In the genomic region with DNA sequence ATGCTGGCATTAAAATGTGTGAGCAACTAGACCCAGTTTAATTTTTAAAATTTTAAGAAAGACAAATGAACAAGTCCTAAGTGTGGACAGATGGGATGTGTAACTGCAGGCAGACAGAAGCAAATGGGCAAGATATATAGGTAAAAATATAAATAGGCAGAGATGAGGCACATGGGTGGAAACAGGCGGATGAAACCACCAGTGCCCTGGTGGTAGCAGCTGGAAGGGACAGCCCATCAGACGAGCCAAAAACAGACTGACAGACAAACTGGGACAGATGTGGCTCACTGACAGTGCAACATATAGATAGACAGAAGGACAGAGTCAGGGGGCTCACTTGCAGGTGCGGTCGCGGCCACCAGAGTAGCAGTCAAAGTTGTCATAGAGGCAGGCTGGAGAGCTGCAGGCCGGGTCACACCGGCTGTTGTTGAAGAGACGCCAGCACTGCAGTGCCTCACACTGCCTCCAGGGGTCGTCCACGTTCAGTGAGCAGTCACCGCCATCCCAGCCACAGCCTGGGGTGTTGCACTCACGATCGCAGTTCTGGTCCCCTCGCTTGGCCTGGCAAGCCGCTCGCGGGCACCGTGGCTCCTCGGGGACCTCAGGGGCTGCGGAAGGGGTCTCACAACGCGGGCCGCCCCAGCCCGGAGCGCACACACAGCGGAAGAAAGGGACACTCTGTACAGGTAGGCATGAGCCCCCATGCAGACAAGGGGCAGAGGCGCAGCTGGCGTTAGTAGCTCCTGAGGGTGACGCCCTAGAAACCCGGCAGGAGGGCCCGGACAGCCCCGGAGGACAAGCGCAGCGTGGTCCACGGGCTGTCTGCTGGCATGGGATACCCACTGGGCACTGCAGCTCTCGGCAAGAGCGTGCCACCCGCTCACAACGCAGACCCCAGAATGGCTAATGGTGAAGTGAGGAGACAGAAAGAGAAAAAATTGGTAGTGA, we compare ENCODE assay signal across 8 mouse cellular contexts. TPM values are rescaled to one million over a fixed set of nuclear protein-coding genes. Genes with fewer than 3 reads are reported as not detected.
DNase-seq lines count a peak whose midpoint lies in the region; ATAC-seq and TF ChIP-seq lines count a peak whose summit lies in the region.

No protein-coding gene starts in this region.

- H3K36me3 ChIP-seq in embryonic facial prominence, embryonic 12.5 days: peaks cover 89% of the 10 kb centered on the region
- no peaks in the 10 kb centered on the region for H3K36me3 ChIP-seq in heart, adult 2 months (ENCODE audit: control insufficient read depth, insufficient read depth, low read length)
- no peaks in the 10 kb centered on the region for H3K36me3 ChIP-seq in kidney, adult 2 months (ENCODE audit: control insufficient read depth, insufficient read depth, low read length)
- H3K36me3 ChIP-seq in limb, embryonic 13.5 days: peaks cover 91% of the 10 kb centered on the region
- 0 out of 2 replicates have a peak, but pooled peaks cover 2% of the 10 kb centered on the region for H3K36me3 ChIP-seq in midbrain, embryonic 16.5 days (ENCODE audit: control insufficient read depth, insufficient read depth, low read length)

- H3K4me1 ChIP-seq in embryonic facial prominence, embryonic 12.5 days: no peaks in the 10 kb centered on the region
- H3K4me1 ChIP-seq in heart, adult 2 months (ENCODE audit: control insufficient read depth, insufficient read depth, low read length): peaks cover 1% of the 10 kb centered on the region; the same call in 1 of the 2 replicates
- no peaks in the 10 kb centered on the region for H3K4me1 ChIP-seq in kidney, adult 2 months (ENCODE audit: control insufficient read depth, insufficient read depth, low read length)
- no peaks in the 10 kb centered on the region for H3K4me1 ChIP-seq in limb, embryonic 13.5 days
- H3K4me1 ChIP-seq in midbrain, embryonic 16.5 days (ENCODE audit: control insufficient read depth, insufficient read depth, low read length): no peaks in the 10 kb centered on the region; the same call in 1 of the 2 replicates

- intact Hi-C loops in heart, adult 2 months (cut with DNase I): loop anchor here (1.0 to 5.0 kb wide), 3 partner anchors 66 to 354 kb away; no protein-coding TSS in a partner anchor

- H3K4me3 ChIP-seq in embryonic facial prominence, embryonic 12.5 days: no peak overlapping the region
- peak overlapping the region; percentile 41 for H3K4me3 ChIP-seq in heart, adult 2 months
- no peak overlapping the region for H3K4me3 ChIP-seq in kidney, adult 2 months (ENCODE audit: insufficient read depth, low read depth, low read length)
- no peak overlapping the region for H3K4me3 ChIP-seq in limb, embryonic 13.5 days
- peak overlapping the region; percentile 39 for H3K4me3 ChIP-seq in midbrain, embryonic 16.5 days (ENCODE audit: low read depth, low read length)

- 0 out of 2 replicates have a peak, but pooled peaks have one; percentile 31 for ATAC-seq in embryonic facial prominence, embryonic 12.5 days (ENCODE audit: insufficient number of reproducible peaks, insufficient read depth, low FRiP score, low TSS enrichment)
- peak; percentile 60; the same call in 1 of the 2 replicates for ATAC-seq in limb, embryonic 13.5 days (ENCODE audit: low FRiP score, low read depth)
- ATAC-seq in midbrain, embryonic 16.5 days: peak; percentile 74; the same call in 1 of the 2 replicates

- no peaks in the 10 kb centered on the region for H3K27me3 ChIP-seq in embryonic facial prominence, embryonic 12.5 days
- H3K27me3 ChIP-seq in heart, adult 2 months (ENCODE audit: control insufficient read depth, insufficient read depth, low read length): no peaks in the 10 kb centered on the region
- H3K27me3 ChIP-seq in kidney, adult 2 months (replicated peaks; ENCODE audit: control insufficient read depth, insufficient read depth, low read length): no peaks in the 10 kb centered on the region
- no peaks in the 10 kb centered on the region for H3K27me3 ChIP-seq in limb, embryonic 13.5 days
- H3K27me3 ChIP-seq in midbrain, embryonic 16.5 days (ENCODE audit: control insufficient read depth, insufficient read depth, low read depth, low read length): no peaks in the 10 kb centered on the region

- TF ChIP-seq CTCF in heart, adult 2 months (IDR thresholded peaks at IDR 0.05): 0 out of 2 replicates have a peak, but pooled peaks have one; percentile 97
- TF ChIP-seq CTCF in kidney, adult 2 months (conservative IDR thresholded peaks at IDR 0.05; ENCODE audit: insufficient read depth, insufficient read length, low read depth, low read length): peak; percentile 85

- no peak overlapping the region for H3K27ac ChIP-seq in embryonic facial prominence, embryonic 12.5 days
- no peak overlapping the region for H3K27ac ChIP-seq in heart, adult 2 months
- H3K27ac ChIP-seq in kidney, adult 2 months (ENCODE audit: insufficient read depth, low read depth, low read length): no peak overlapping the region
- no peak overlapping the region for H3K27ac ChIP-seq in limb, embryonic 13.5 days
- H3K27ac ChIP-seq in midbrain, embryonic 16.5 days (ENCODE audit: low read length): 0 out of 2 replicates have a peak overlapping the region, but pooled peaks have one; percentile 17

- H3K79me2 ChIP-seq in heart, adult 2 months (replicated peaks; ENCODE audit: control insufficient read depth, insufficient read depth, low read length): no peaks in the 10 kb centered on the region

- whole genome bisulfite sequencing in embryonic facial prominence, embryonic 12.5 days: 26% methylated on average over 39 of the region's 39 CpGs
- 22% methylated on average over 39 of the region's 39 CpGs for WGBS in heart, adult 2 months
- 28% methylated on average over 39 of the region's 39 CpGs for WGBS in kidney, adult 2 months
- WGBS in limb, embryonic 13.5 days: 30% methylated on average over 39 of the region's 39 CpGs
- 25% methylated on average over 39 of the region's 39 CpGs for WGBS in midbrain, embryonic 16.5 days

- H3K9ac ChIP-seq in embryonic facial prominence, embryonic 12.5 days: no peak overlapping the region; the same call in 1 of the 2 replicates
- H3K9ac ChIP-seq in heart, adult 2 months (ENCODE audit: low read depth, low read length): peak overlapping the region; percentile 72
- H3K9ac ChIP-seq in limb, embryonic 13.5 days: peak overlapping the region; percentile 25; the same call in 1 of the 2 replicates
- H3K9ac ChIP-seq in midbrain, embryonic 16.5 days (ENCODE audit: low read depth, low read length): peak overlapping the region; percentile 60

- TF ChIP-seq EP300 in heart, adult 2 months (IDR thresholded peaks at IDR 0.05; ENCODE audit: insufficient read depth, low read depth, low read length): peak; percentile 36; the same call in 1 of the 2 replicates

- TF ChIP-seq POLR2A in heart, adult 2 months (IDR thresholded peaks at IDR 0.05; ENCODE audit: insufficient read depth, low read depth, low read length): no peak
- no peak for TF ChIP-seq POLR2A in kidney, adult 2 months (IDR thresholded peaks at IDR 0.05; ENCODE audit: low read depth, low read length)

- peak; percentile 55 for DNase-seq in 3134 (ENCODE audit: extremely low read depth, insufficient read length, low spot score)
- peak; percentile 85 for DNase-seq in adrenal gland, postnatal 25 days
- DNase-seq in heart, adult 2 months: peak; percentile 86 to 93
- peak; percentile 86 for DNase-seq in kidney, adult 2 months
- DNase-seq in spleen, postnatal 10 days (ENCODE audit: low spot score in 2 of 2): peak; percentile 84 to 89

- H3K4me2 ChIP-seq in embryonic facial prominence, embryonic 12.5 days (replicated peaks): peak overlapping the region; percentile 16; the same call in 1 of the 2 replicates
- peak overlapping the region; percentile 47 for H3K4me2 ChIP-seq in limb, embryonic 13.5 days (replicated peaks)
- peak overlapping the region; percentile 56 for H3K4me2 ChIP-seq in midbrain, embryonic 16.5 days (ENCODE audit: low read length)

- no peaks in the 10 kb centered on the region for H3K9me3 ChIP-seq in embryonic facial prominence, embryonic 12.5 days
- H3K9me3 ChIP-seq in limb, embryonic 13.5 days: no peaks in the 10 kb centered on the region
- no peaks in the 10 kb centered on the region for H3K9me3 ChIP-seq in midbrain, embryonic 16.5 days (replicated peaks; ENCODE audit: control insufficient read depth, low read length, poor library complexity, severe bottlenecking)

RNA-seq across cellular contexts. Expression of gene Notch3, which starts 23.5 kb away (rescaled TPM):
- 11.3 and 11.8 TPM in 2 replicates for total RNA-seq in adrenal gland, postnatal 25 days (2021)
- 22.1 and 23.0 TPM in 2 replicates for polyA plus RNA-seq in embryonic facial prominence, embryonic 12.5 days (2016; fragmentation: Nextera tagmentation; extraction: Ambion mirVana)
- total RNA-seq in heart, adult 2 months (2021): 10 to 100 TPM; 24.2 to 30.6 TPM
- 22.5 and 32.1 TPM in 2 replicates for polyA plus RNA-seq in heart, adult 2 months (2012; rRNA removed)
- 12.0 and 16.9 TPM in 2 replicates for polyA plus RNA-seq in kidney, adult 2 months (2012; rRNA removed)
- 14.9 and 16.9 TPM in 2 replicates for polyA plus RNA-seq in limb, embryonic 13.5 days (2015; fragmentation: Nextera tagmentation; extraction: Ambion mirVana)
- polyA plus RNA-seq in midbrain, embryonic 16.5 days (2015; fragmentation: Nextera tagmentation; extraction: Ambion mirVana): 6.9 TPM in 2 replicates

RNA-seq across cellular contexts. Expression of gene Ephx3, which starts 46.2 kb away (rescaled TPM):
- total RNA-seq in adrenal gland, postnatal 25 days (2021): not detected in 2 replicates
- polyA plus RNA-seq in embryonic facial prominence, embryonic 12.5 days (2016; fragmentation: Nextera tagmentation; extraction: Ambion mirVana): 0.23 and 0.27 TPM in 2 replicates
- 1 to 10 TPM; 1.1 to 1.3 TPM for total RNA-seq in heart, adult 2 months (2021)
- polyA plus RNA-seq in heart, adult 2 months (2012; rRNA removed): 2.6 and 2.9 TPM in 2 replicates
- polyA plus RNA-seq in kidney, adult 2 months (2012; rRNA removed): 1.3 TPM in 2 replicates
- 0.26 and 0.29 TPM in 2 replicates for polyA plus RNA-seq in limb, embryonic 13.5 days (2015; fragmentation: Nextera tagmentation; extraction: Ambion mirVana)
- 0.09 and 0.24 TPM in 2 replicates for polyA plus RNA-seq in midbrain, embryonic 16.5 days (2015; fragmentation: Nextera tagmentation; extraction: Ambion mirVana)

Comparison
In these comparisons a context has a peak if more than half of its experiments do, and no peak if none do; other contexts are left out.
1. H3K4me3 ChIP-seq: peak in heart, adult 2 months (single experiment) and midbrain, embryonic 16.5 days (single experiment); none in embryonic facial prominence, embryonic 12.5 days (single experiment), kidney, adult 2 months (single experiment) and limb, embryonic 13.5 days (single experiment).
2. Peak in every context shown above with its lines, with median percentiles within 50 percentile points of each other: DNase-seq, ATAC-seq and H3K4me2 ChIP-seq.